Mouse (Mus musculus) fat pad, adult 2 months (tissue): ENCODE measurements around the gene Trim41.
"Not testable (repeated sequence)": the region's sequence is repeated elsewhere in the genome, so short reads cannot be mapped to it uniquely, and the experiment has no call there.

Experiments
- DNase-seq: peaks from one replicate; pipeline ENCODE4 v3.0.0-alpha.2; 2011; ENCODE audit warnings: low read depth, low spot score; ENCODE audit errors: extremely low read depth

Gene Trim41

DNA sequence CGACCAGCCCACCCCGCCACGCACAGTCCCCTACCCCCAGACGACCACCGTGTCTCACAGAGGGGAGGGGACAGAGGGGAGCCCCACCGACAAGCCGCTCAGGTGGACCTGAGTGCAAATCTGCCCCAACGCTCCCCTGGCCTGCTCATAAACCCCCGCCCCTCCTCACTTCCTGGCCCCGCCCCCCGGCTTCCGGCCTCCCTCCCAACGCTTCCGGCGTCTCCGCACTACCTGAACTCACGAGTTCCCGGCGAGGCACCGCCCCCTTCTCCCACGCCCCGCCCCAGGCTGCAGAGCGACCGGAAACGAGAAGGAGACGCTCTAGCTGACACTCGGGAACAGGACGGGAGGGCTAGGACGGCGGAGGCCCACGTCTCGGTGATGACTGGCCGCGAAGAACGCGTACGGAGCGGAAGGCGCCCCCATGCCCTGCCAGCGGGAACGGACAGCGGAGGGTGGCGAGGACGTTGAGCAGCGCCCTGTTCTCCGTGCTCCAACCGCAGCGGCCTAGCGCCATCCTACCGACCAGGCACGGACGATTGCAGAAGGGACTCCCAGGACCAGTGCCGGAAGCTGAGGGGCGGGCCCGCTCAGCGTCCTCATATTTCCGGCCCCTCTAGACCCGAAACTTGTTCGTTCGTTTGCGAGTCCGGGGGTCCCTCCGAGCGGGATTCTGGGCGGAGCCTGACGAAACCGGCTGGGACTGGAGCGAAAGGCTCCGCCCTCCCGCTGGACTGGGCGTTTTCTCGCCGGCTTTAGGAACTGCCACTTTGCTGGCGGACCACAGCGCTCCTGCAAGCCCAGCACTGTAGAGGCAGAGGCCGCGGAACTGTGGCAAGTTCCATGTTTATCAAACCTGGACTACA, at the start of gene Trim41:
Gene Trim41, minus strand, starts transcription at position 554 of the 866 bp plus-strand sequence.
- peak; percentile 80 for DNase-seq

DNA sequence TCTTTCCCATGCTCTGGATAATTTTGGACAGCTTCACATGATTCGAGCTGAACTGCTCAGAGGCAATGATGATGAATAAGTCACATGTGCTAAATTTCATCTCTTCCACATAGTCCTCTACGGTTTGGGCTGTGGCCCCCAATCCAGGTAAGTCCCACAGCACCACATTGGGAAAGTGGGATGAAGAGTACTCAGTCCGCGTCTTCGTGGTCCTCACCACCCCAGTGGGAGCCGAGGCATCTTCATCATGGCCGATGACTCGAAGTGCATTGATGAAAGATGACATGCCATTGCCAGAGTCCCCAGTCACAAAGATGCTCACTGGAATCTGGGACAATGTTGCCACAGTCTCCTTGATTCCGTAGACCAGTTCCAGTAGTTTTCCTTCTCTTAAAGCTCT, 49.3 kb upstream of the Trim41 start:
- DNase-seq = no peak

DNA sequence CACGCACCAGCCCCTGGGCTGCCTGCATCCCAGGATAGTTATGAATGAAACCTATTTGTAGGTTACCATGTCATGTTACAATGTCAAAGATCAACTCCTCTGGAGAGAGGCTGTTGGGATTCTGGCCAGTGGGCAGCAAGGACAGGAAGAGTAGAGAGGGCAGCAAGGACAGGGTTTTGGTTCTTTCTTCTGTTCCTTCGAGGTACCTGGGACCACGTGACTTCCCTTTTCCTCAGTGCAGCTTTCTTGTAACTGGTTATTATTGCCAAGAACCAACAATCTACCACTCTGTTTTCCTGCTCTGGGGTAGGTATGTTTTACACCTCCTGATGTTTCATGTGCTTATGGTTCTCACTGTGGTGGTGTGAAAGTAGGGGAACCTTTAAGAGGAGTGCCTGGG, 46.7 kb upstream of the Trim41 start:
- DNase-seq = no peak

DNA sequence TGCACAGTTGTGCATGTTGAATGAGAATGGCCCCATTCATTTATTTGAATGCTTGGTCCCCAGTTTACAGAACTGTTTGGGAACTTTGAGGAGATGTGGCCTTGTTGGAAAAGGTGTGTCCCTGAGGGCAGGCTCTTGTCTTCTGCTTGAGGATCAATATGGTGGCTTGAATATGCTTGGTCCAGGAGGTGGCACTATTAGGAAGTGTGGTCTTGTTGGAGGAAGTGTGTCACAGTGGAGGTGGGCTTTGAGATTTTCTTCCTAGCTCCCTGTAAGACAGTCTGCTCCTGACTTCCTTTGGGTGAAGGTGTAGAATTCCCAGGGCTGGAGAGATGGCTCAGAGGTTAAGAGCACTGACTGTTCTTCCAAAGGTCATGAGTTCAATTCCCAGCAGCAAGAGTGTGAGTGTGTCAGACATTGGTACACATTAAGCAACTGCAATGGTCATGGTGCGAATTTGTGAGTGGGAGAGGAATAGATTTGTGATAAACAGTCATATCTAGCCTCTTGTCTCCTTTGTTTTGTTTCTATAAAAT, 45.7 kb upstream of the Trim41 start:
- DNase-seq = no peak

DNA sequence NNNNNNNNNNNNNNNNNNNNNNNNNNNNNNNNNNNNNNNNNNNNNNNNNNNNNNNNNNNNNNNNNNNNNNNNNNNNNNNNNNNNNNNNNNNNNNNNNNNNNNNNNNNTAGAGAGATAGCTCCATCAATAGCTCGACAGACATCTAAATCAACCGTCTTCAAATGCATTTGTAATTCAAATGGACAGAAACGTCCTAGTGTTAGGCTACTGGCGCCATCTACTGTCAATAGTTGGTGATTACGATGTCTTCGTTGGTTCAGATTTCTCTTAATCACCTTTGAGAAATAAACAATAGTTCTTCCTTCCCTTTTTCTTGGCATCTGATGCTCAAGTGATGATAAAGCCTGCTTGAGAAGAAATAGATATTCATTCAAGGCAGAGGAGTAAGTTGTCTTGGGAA, 41.9 kb upstream of the Trim41 start:
- no peak for DNase-seq

DNA sequence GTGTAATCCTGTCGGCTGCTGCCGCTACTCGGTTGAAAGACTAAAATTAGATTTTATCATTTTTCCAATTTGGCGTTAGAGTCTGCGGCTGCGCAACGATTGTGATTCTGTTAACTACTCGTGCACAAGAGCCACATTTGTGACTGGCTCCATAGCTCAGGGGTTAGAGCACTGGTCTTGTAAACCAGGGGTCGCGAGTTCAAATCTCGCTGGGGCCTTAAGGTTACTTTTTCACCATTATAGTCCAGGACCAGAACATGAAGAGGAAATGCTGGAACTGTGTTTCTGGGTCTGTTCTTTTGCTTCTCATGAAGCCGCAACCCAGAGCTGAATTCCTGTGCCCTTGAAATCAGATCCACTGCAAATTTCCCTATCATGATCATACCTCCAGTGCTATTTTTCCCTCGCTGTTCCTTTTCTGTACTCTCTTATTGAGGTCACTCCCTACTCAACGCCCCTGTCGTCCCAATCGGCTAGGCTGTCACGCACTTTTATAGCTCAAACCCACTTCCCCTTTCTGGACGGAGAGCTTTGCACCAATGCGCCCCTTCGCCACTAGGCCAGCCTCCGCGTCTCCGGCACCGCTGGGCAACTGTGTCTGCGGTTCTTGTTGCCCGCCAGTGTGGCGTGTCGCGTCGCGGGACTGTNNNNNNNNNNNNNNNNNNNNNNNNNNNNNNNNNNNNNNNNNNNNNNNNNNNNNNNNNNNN, 36.5 kb upstream of the Trim41 start:
- DNase-seq = no peak

DNA sequence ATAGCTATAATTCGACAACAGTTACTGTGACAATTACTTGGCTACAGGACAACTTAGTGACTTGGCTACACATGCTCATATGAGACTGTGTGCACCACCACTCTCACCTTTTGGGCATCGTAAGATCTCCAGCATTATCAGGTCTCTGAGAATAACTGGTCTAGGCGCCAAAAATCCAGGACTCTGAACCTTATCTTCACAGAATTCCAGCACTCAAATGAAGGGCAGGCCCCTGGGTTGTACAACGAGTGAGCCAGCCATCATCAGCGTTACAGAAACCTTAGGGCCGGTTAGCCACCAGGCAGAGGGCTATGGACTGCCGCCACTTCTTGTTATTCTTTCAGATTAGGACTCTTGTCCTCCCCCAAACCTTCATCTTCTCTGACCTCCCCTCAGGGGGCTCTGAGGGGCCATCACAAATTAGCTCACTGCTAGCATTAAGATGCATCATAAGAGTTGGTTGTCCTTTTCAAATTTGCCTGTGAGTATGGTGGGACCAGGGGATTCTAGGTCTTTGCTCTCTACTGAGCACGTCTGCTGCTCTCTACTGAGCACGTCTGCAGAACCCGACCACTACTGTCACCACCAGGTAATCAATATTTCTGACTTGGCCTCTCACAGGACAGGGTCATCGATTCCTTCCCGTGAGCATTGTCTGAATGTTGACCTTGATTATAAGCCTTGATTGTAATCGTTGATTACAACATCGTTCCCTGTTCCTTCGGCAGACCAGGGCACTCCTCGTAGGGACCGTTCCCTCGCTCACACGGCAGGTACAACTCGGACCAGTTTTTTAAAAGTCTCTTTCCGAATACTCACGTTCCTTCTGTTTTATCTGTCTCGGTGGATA, 35.7 kb upstream of the Trim41 start:
- no peak for DNase-seq

DNA sequence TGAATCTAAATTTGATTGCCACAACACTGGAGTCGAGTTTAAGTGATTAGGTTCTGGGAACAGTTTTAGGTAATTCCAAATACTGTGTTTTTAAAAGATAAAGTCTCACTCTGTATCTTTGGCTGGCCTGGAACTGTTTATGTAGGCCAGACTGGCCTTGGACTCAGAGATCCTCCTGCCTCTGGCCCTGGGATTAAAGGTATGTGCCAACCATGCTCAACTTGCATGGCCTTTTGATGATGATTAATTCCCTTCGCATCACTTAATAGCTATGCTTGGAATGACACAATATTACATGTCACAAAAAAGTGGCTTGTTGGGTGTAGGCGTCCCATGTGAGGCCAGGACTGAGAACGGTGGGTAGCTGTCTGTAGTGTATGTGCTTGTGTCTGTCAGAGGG, 35.0 kb upstream of the Trim41 start:
- DNase-seq = peak; percentile 93

DNA sequence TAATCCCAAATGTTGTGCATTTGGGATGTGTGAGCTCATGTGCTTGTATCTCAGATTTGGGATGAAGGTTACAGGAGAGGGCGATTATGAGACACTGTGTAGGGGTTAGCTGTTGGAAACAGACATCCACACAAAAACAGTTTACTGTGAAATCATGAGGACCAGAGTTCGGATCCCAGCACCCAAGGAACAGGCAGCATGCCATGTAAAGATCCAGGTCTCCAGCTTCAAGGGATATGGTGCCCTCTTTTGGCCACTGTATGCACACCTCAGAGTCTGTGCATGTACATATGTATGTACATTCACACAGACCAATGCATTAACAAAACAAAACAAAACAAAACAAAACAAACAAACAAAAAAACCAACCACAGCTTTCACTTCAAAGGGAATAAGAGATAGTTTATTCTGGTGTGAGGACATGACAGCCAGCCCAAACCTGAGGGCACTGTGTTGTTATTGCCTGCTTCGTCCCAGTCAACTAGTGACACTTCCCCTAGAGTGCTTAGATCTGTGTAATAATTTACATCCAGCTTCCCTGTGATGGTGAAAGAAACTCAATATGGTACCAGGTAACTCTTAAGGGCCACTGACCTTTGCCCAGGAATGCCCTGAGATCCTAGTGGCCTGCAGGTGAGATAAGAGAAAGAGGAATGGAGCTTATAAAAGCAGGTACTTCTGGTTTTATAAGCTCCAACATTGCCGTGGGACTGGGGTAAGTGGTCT, 34.3 kb upstream of the Trim41 start:
- DNase-seq = no peak

DNA sequence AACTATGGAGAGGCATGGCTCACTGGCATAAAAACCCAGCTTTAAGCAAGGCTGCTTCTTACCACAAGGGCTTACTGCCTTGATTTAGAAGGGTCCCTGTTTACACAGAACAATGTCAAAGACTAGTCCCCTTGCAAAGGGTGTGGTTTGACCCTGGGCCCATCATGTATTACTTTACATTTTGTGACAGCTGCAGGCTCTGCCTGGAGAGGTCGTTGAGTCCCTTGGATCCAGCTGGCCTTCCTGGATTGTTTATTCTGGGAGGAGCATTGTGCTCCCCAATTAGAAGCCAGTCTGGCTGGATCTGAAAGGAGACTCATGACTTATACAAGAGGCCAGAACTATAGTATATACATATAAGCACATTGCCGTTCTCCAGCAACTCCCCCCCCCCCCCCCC, 33.1 kb upstream of the Trim41 start:
- no peak for DNase-seq

DNA sequence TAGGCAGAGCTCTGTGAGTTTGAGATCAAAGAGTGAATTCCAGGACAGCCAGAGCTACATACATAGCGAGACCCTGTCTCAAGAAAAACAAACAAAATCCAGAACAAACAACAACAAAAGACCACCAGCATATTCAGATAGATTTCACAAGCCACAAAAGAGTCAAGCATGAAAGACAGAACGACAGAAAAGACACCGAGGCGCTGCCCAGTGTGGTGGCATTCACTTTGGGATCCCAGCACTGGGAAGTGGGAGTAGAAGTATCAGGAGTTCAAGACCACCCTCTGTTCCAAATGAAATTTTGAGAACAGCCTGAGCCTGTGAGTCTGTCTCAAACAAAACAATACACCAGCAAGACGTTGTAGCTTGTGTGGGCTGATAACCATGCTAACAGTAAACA, 29.7 kb upstream of the Trim41 start:
- no peak for DNase-seq

DNA sequence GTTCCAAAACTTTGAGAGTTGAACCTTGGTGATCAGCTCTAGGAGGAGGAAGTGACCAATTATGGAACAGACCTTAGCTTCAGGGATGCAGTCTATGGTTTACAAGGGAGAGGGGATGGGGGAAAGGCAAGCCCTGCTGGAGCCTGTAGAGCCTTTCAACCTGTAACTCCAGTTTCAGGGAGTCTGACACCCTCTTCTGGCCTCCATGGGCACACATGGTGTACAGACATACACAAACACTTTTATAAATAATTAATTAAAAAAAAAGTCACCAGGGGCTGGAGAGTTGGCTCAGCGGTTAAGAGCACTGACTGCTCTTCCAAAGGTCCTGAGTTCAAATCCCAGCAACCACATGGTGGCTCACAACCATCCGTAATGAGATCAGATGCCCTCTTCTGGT, 29.2 kb upstream of the Trim41 start:
- not testable (repeated sequence) for DNase-seq

DNA sequence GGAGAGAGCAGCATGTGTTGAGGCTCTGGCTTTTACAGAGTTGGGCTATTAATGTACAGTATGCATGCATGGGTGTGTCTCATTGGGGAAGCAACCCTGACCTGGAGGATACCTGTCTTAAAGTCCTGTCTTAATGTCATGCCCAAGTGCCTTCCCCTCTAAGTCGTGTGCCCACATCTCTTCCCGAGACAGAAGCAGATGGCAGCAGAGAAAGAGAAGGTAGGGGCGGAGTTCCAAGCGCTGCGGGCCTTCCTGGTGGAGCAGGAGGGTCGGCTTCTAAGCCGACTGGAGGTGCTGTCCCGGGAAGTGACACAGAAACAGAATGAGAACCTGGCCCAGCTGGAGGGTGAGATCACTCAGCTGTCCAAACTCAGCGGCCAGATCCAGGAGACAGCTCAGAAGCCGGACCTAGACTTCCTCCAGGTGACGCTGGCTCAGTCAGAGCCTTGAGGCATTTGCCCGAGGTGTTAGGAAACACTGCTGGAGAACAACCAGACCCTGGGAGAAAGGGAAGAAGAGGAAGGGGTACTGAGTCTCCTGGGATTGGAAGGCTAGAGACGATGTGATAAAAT, 28.2 kb upstream of the Trim41 start:
- DNase-seq = no peak

DNA sequence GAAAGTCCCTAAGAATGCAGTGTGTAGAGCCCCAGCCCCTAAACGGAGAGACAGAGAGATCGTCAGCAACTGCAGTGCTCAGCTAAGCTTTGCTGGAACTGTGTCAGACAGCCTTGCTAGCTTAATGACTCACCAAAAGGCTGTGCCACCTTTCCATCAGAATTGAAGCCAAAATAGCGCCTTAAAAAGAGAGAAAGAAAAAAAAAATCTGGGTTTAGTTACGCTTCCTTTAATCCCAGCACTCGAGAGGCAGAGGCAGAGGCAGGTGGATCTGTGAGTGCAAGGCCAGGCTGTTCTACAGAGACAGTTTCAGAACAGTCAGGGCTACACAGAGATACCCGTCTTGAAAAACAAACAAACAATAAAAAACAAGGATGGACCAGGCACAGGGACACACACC, 27.2 kb upstream of the Trim41 start:
- DNase-seq = no peak

DNA sequence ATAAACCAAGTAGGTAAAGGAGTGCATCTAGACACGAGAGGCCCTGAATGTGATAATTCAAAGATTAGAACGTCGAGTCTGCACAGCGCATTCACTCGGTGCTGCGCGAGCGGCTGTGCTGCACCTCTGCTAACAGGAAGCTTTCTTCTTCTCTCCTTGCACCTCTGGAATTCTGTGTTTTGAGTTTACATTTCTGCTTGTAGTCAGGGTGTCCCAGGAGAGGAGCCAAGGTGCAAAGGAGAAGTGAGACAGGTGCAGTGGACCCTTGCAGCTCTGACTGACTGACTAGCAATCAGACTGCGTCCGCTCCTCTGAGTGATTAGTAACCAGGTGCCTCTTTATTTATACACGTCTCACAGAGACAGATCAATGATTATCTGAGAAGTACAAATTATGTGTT, 26.0 kb upstream of the Trim41 start:
- no peak for DNase-seq

DNA sequence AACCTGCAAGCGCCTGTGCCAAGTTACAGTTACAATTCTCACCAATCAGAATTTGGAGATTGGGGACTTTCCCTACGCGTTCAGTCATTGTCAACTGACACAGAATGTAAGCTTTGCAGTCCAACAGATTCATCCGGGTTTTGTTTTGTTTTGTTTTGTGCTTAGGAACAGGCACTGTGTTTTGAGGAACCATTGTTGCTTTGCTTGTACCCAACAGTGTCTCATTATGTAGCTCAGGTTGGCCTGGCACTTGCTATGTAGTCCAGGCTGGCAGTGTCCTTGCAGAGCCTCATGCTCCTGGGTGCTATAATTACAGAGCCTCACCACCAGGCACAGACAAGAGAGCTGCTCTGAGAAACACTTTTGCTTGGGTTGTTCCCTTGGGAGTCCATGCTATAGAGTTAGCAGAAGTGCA, 25.2 kb upstream of the Trim41 start:
- DNase-seq = no peak

DNA sequence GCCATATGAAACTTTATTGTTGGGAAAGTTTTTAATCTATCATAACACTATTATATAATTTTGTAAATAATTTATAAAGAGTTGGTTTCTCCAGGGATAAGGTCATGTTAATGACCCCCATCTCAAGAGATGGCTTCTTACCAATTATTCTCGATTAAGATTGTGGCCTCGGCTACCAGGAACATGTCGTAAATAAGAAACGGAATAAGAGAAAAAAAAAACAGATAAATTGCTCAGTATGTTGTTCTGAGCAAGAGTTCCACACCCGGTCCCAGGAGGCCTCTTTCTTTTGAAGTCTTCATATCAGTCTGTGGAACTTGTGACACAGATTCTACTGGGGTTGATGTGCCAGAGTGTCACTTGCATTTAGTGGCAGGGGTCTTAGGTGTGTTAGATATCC, 24.1 kb upstream of the Trim41 start:
- no peak for DNase-seq

DNA sequence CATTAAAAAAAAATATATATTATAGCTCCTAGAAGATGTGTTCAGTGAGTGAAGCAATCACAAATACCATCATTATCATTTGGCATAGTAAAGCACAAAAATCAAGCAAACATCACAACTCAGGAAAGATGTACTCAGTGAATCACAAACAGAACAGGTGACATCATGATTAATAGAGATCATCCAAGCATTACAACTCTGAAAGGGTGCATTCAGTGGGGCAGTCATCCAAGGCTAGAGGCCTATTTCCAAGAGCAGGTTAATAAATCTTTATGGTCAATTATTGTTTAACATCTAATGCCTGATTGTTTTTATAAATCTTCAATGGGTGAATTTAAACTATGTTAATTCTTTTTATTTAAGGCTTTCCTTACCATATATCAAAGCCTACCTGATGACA, 23.7 kb upstream of the Trim41 start:
- DNase-seq = no peak

DNA sequence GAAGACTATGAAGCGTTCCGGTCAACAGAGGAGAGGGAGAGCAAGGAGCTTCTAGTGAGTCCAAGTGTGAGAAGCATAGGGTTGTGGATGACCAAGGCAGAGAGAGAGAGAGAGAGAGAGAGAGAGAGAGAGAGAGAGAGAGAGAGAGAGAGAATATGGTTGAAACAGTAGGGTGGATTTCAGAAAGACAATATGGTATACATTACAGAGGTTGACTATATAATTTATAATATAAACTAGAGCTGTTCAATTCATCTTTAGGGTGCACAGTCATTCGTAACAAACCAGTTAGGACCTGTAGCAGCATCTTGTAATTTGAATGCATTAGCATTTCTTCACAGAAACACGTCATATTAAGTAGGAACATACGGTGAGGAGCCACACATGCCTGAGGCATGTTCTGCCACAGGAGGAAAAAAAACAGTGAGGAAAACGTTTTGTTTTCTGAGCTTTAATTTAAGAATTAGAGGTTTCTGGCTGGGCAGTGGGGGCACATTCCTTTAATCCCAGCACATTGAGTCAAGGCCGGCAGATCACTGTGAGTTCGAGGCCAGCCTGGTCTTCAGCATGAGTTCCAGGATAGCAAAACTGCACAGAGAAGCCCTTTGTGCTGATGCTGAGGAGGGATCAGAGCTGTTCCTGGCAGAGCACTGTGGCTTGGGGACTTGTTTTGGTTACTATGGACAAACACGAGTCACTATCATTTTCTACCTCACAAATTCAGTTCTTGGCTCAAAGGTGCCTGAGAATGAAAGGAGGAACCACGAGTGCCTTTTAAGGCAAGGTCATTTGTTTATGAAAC, 21.9 kb upstream of the Trim41 start:
- no peak for DNase-seq
